Mouse (Mus musculus) heart, embryonic 13.5 days (tissue): ENCODE measurements around the gene Trim56. TPM values are rescaled to one million over a fixed set of nuclear protein-coding genes. Genes with fewer than 3 reads are reported as not detected.
A peak's percentile ranks its signal among the peaks of the same experiment; 100 is the strongest.
"Not testable (repeated sequence)": the region's sequence is repeated elsewhere in the genome, so short reads cannot be mapped to it uniquely, and the experiment has no call there.

Source experiments
- ATAC-seq: fragments of 200-750 bp; cut with Nextera tagmentation; 2 replicates; pipeline ENCODE4 v1.8.0; 2017; ENCODE audit warnings: moderate TSS enrichment; ENCODE audit not compliant: insufficient number of reproducible peaks, low FRiP score, low TSS enrichment; ENCODE audit errors: extremely low read depth
- H3K27ac ChIP-seq: fragments of 300-500 bp; sonication (generic); replicated peaks from 2 replicates; pipeline ENCODE4 v1.5.1; 2015; ENCODE audit warnings: moderate library complexity, mild to moderate bottlenecking, inconsistent platforms
- H3K27me3 ChIP-seq: fragments of 300-500 bp; sonication (generic); replicated peaks from 2 replicates; pipeline ENCODE4 v1.6.1; 2015; ENCODE audit warnings: mild to moderate bottlenecking, inconsistent platforms
- H3K36me3 ChIP-seq: fragments of 300-500 bp; sonication (generic); 2 replicates; pipeline ENCODE4 v1.6.1; 2015; ENCODE audit warnings: mild to moderate bottlenecking, inconsistent platforms
- H3K4me1 ChIP-seq: fragments of 300-500 bp; sonication (generic); 2 replicates; pipeline ENCODE4 v1.6.1; 2015; ENCODE audit warnings: inconsistent platforms
- H3K4me2 ChIP-seq: fragments of 300-500 bp; sonication (generic); 2 replicates; pipeline ENCODE4 v1.6.1; 2015; ENCODE audit warnings: inconsistent platforms, mild to moderate bottlenecking, moderate library complexity
- H3K4me3 ChIP-seq: fragments of 300-500 bp; sonication (generic); 2 replicates; pipeline ENCODE4 v1.5.1; 2015; ENCODE audit warnings: moderate library complexity, mild to moderate bottlenecking, inconsistent platforms
- H3K9ac ChIP-seq: fragments of 300-500 bp; sonication (generic); 2 replicates; pipeline ENCODE4 v1.6.1; 2015; ENCODE audit warnings: inconsistent platforms, mild to moderate bottlenecking, moderate library complexity
- H3K9me3 ChIP-seq: fragments of 300-500 bp; sonication (generic); 2 replicates; pipeline ENCODE4 v1.6.1; 2016; ENCODE audit warnings: inconsistent platforms
- WGBS: fragments of 180-500 bp; shearing (Covaris S2); methylation state at CpG from one replicate; pipeline ENCODE4 v1.1.7; 2015; ENCODE audit warnings: mixed read lengths; 5-methylcytosine and 5-hydroxymethylcytosine counted together
- polyA plus RNA-seq: library from polyadenylated mRNA; unstranded; fragments of >200 nt; fragmentation: Nextera tagmentation; extraction: Ambion mirVana; gene quantifications from 2 replicates; pipeline ENCODE4 v1.2.1, GENCODE M21; 2015

Gene Trim56
- polyA plus RNA-seq: 4.9 and 6.9 TPM in 2 replicates

DNA sequence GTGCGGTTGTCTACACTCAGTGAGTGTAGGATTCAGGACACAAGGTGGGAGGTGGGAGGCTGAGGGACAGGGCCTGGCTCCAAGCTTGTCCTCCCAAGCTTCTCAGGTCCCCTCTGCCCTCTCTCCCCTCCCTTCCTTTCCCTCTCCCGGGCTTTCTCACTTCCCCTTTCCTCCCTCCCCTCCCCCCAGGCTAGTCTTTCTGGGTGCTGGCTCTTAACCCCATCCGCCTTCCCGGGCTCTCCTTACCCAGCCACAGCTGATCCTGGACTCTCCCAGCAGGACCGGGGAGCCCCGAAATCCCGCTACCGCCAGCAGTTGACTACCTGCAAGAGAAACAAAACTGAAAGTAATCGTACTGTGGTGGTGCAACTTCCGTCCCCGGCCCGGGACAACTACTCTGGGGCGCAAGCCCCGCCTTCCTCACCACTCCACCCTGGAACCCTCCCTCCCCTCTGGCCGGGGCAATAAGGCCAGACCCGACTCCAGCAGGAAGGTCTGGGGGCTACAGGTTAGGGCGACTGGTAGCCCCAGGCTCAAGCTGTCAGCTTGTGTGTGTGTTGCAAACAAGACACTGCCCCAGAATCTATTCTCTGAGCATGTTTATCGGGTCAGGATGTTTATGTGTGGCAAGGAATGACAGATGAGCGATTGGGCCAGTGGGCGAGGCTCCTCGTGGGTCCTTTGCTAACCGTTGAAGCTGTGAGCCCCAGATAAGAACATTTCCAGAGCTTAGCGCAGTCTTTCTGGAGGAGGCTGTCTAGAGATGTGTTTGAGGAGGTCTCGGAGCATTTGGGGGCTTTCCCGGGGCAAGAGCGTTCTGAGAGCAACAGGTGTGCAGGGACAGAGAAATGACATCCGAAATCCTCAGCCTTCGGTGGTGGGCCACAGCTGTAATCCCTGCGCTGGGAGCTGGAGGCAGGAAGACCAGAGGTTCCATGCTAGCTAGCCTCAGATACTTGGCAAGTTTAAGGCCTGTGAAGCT is at the start of gene Trim56:
TSS of gene Trim56 (minus strand) at position 344 of the 982 bp plus-strand sequence.
- 3% methylated on average over 29 of the region's 29 CpGs for WGBS
- no peaks in the 10 kb centered on the region for H3K9me3 ChIP-seq
- peak within 1 kb of the TSS; percentile 88 for H3K9ac ChIP-seq
- H3K27me3 ChIP-seq: no peaks in the 10 kb centered on the region
- peak; percentile 56 for ATAC-seq
- H3K4me1 ChIP-seq: peaks cover 18% of the 10 kb centered on the region
- H3K27ac ChIP-seq: peak within 1 kb of the TSS; percentile 79
- peak within 1 kb of the TSS; percentile 86 for H3K4me2 ChIP-seq
- peaks cover 36% of the 10 kb centered on the region for H3K36me3 ChIP-seq
- peak within 1 kb of the TSS; percentile 69 for H3K4me3 ChIP-seq

GRCm38 (mm10) chr5:137161853-137162252 is 45.8 kb upstream of the Trim56 start:
- Histone ChIP-seq H3K27me3 (peaks cover 14% of the 10 kb centered on the region; the same call in 1 of the 2 replicates), H3K4me1 (no peaks in the 10 kb centered on the region), H3K9me3 (peaks cover 8% of the 10 kb centered on the region; the same call in 1 of the 2 replicates), H3K36me3 (no peaks in the 10 kb centered on the region), H3K27ac (no peak overlapping the region), H3K4me3 (no peak overlapping the region), H3K9ac (no peak overlapping the region), H3K4me2 (no peak overlapping the region)
- 74% methylated on average over 4 of the region's 4 CpGs for WGBS
- ATAC-seq: no peak

GRCm38 (mm10) chr5:137159461-137159860 is 43.5 kb upstream of the Trim56 start:
- WGBS: 25% methylated on average over 11 of the region's 11 CpGs
- 0 out of 2 replicates have a peak, but pooled peaks cover 5% of the 10 kb centered on the region for H3K27me3 ChIP-seq
- no peak overlapping the region for H3K4me3 ChIP-seq
- no peaks in the 10 kb centered on the region for H3K36me3 ChIP-seq
- no peak for ATAC-seq
- H3K27ac ChIP-seq: no peak overlapping the region
- no peaks in the 10 kb centered on the region for H3K4me1 ChIP-seq
- no peak overlapping the region for H3K9ac ChIP-seq
- no peak overlapping the region for H3K4me2 ChIP-seq
- H3K9me3 ChIP-seq: peaks cover 9% of the 10 kb centered on the region; the same call in 1 of the 2 replicates

GRCm38 (mm10) chr5:137153289-137153688 is 37.3 kb upstream of the Trim56 start:
- no peak overlapping the region for H3K4me3 ChIP-seq
- H3K4me1 ChIP-seq: no peaks in the 10 kb centered on the region

DNA sequence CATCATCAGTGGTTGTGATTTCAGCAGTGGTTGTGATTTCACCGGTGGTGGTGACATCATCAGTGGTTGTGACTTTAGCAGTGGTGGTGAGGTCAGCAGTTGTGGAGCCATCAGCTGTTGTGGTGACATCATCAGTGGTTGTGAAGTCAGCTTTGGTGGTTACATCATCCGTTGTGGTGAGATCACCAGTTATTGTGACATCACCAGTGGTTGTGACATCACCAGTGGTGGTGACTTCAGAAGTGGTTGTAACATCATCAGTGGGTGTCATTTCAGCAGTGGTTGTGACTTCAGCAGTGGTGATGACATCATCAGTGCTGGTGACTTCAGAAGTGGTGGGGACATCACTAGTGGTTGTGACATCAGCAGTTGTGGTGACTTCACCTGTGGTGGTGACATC is 36.6 kb upstream of the Trim56 start:
- Histone ChIP-seq H3K27ac (no peak overlapping the region), H3K27me3 (no peaks in the 10 kb centered on the region), H3K4me1 (no peaks in the 10 kb centered on the region), H3K4me2 (no peak overlapping the region), H3K4me3 (no peak overlapping the region), H3K9me3 (peaks cover 23% of the 10 kb centered on the region), H3K36me3 (no peaks in the 10 kb centered on the region), H3K9ac (no peak overlapping the region)
- ATAC-seq: 0 out of 2 replicates have a peak, but pooled peaks have one; percentile 45
- 55% methylated on average over 2 of the region's 2 CpGs for WGBS

More at GRCm38 (mm10) chr5:137153289-137153688, 37.3 kb upstream of the Trim56 start:
- Histone ChIP-seq H3K27ac (no peak overlapping the region), H3K27me3 (no peaks in the 10 kb centered on the region), H3K9ac (no peak overlapping the region), H3K9me3 (peaks cover 23% of the 10 kb centered on the region), H3K4me2 (no peak overlapping the region), H3K36me3 (no peaks in the 10 kb centered on the region)
- ATAC-seq: no peak
- 88% methylated on average over 5 of the region's 5 CpGs for WGBS

DNA sequence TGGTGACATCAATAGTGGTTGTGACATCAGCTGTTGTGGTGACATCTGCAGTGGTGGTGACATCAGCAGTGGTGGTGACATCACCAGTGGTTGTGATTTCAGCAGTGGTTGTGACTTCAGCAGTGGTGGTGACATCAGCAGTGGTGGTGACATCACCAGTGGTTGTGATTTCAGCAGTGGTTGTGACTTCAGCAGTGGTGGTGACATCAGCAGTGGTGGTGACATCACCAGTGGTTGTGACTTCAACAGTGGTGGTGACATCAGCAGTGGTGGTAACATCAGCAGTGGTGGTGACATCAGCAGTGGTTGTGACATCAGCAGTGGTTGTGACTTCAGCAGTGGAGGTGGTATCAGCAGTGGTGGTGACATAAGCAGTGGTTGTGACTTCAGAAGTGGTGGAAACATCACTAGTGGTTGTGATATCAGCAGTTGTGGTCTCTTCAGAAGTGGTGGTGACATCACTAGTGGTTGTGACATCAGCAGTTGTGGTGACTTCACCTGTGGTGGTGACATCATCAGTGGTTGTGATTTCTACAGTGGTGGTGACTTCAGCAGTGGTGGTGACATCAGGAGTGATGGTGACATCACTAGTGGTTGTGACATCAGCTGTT is 33.4 kb upstream of the Trim56 start, which contains the start of gene Muc3:
TSS of gene Muc3 (minus strand) at position 51 of the 611 bp plus-strand sequence.
- not testable (repeated sequence) for H3K4me2 ChIP-seq, H3K27ac ChIP-seq, H3K9ac ChIP-seq, ATAC-seq, H3K4me1 ChIP-seq, H3K27me3 ChIP-seq, H3K36me3 ChIP-seq, H3K4me3 ChIP-seq
- H3K9me3 ChIP-seq: peaks cover 14% of the 10 kb centered on the region

DNA sequence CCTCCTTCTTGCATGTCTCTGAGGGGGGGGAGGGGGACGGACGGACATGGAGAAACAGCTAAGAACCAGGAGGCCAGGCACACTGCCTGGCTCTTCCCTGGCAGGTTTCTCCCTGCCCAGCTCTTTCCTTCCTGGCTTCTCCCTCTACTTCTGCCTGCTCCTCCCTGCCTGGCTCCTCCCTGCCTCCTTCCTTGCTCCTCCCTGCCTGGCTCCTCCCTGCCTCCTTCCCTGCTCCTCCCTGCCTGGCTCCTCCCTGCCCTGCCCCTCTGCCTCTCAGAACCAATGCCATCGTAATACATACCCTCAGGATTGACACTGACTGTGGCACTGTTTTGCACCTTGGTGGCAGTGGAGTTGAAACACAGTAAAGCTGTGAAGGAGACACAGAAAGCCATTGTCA is 24.8 kb upstream of the Trim56 start:
- 20% methylated on average over 3 of the region's 3 CpGs for WGBS
- Histone ChIP-seq H3K4me2 (no peak overlapping the region), H3K27ac (no peak overlapping the region), H3K4me1 (no peaks in the 10 kb centered on the region), H3K4me3 (no peak overlapping the region), H3K36me3 (no peaks in the 10 kb centered on the region), H3K27me3 (peaks cover 5% of the 10 kb centered on the region; the same call in 1 of the 2 replicates), H3K9ac (no peak overlapping the region), H3K9me3 (no peaks in the 10 kb centered on the region)
- no peak for ATAC-seq

GRCm38 (mm10) chr5:137138977-137139376 is 23.0 kb upstream of the Trim56 start:
- Histone ChIP-seq H3K27ac (no peak overlapping the region), H3K9me3 (no peaks in the 10 kb centered on the region), H3K9ac (no peak overlapping the region), H3K4me2 (no peak overlapping the region), H3K4me1 (no peaks in the 10 kb centered on the region), H3K4me3 (no peak overlapping the region), H3K27me3 (peaks cover 5% of the 10 kb centered on the region; the same call in 1 of the 2 replicates), H3K36me3 (no peaks in the 10 kb centered on the region)
- ATAC-seq: no peak
- 78% methylated on average over 10 of the region's 10 CpGs for WGBS

- peaks cover 15% of the 10 kb centered on the region for H3K27me3 ChIP-seq
- no peak overlapping the region for H3K27ac ChIP-seq
- H3K4me1 ChIP-seq: no peaks in the 10 kb centered on the region
- no peak overlapping the region for H3K9ac ChIP-seq
- H3K9me3 ChIP-seq: no peaks in the 10 kb centered on the region
- ATAC-seq: no peak
- H3K4me3 ChIP-seq: no peak overlapping the region
- H3K36me3 ChIP-seq: no peaks in the 10 kb centered on the region
- no peak overlapping the region for H3K4me2 ChIP-seq
- 28% methylated on average over 11 of the region's 11 CpGs for WGBS
Measured at GRCm38 (mm10) chr5:137134959-137135358, 18.9 kb upstream of the Trim56 start.

GRCm38 (mm10) chr5:137131490-137131889 is 15.5 kb upstream of the Trim56 start:
- ATAC-seq: no peak

GRCm38 (mm10) chr5:137129281-137129680 is 13.3 kb upstream of the Trim56 start:
- no peak overlapping the region for H3K9ac ChIP-seq
- 21% methylated on average over 5 of the region's 5 CpGs for WGBS
- H3K27me3 ChIP-seq: peaks cover 28% of the 10 kb centered on the region
- no peaks in the 10 kb centered on the region for H3K9me3 ChIP-seq
- no peak overlapping the region for H3K4me2 ChIP-seq
- no peak for ATAC-seq
- no peak overlapping the region for H3K27ac ChIP-seq
- 0 out of 2 replicates have a peak, but pooled peaks cover 4% of the 10 kb centered on the region for H3K4me1 ChIP-seq
- H3K36me3 ChIP-seq: no peaks in the 10 kb centered on the region
- H3K4me3 ChIP-seq: no peak overlapping the region

More at GRCm38 (mm10) chr5:137131490-137131889, 15.5 kb upstream of the Trim56 start:
- WGBS: under 1% methylated on average over 3 of the region's 3 CpGs
- Histone ChIP-seq H3K27me3 (peaks cover 28% of the 10 kb centered on the region), H3K9me3 (no peaks in the 10 kb centered on the region), H3K4me2 (no peak overlapping the region), H3K4me1 (0 out of 2 replicates have a peak, but pooled peaks cover 4% of the 10 kb centered on the region), H3K27ac (no peak overlapping the region), H3K36me3 (no peaks in the 10 kb centered on the region), H3K9ac (no peak overlapping the region), H3K4me3 (no peak overlapping the region)
